In genomic region chr1:39636196-39636595, GRCm38 (mm10) we compare ENCODE assay signal across 18 mouse cellular contexts. TPM values are rescaled to one million over a fixed set of nuclear protein-coding genes. Genes with fewer than 3 reads are reported as not detected.
DNase-seq lines count a peak whose midpoint lies in the region; ATAC-seq and TF ChIP-seq lines count a peak whose summit lies in the region.
"Had no signal": no experiment of that assay in that cellular context is flagged by ENCODE, and none has a peak within 500 bp of the region (broad histone marks: within the 10 kb centered on the region; RNA-seq: fewer than 3 reads in every experiment).

No protein-coding gene starts in this region.

- no peak for ATAC-seq in midbrain, embryonic 14.5 days (ENCODE audit: low FRiP score, low TSS enrichment)

- no peak overlapping the region for H3K9ac ChIP-seq in heart, adult 2 months (ENCODE audit: low read depth, low read length)
- H3K9ac ChIP-seq in midbrain, embryonic 14.5 days (replicated peaks; ENCODE audit: low read length): no peak overlapping the region
- H3K9ac ChIP-seq: embryonic facial prominence, embryonic 12.5 days; forebrain, postnatal 0 days had no signal

- intact Hi-C loops in heart, adult 2 months (cut with DNase I): no loop called here

- no peak for TF ChIP-seq EP300 in heart, adult 2 months (IDR thresholded peaks at IDR 0.05; ENCODE audit: insufficient read depth, low read depth, low read length)

- WGBS in heart, adult 2 months: 29% methylated on average over 5 of the region's 5 CpGs
- WGBS in midbrain, embryonic 10.5 days: 24% methylated on average over 5 of the region's 5 CpGs
- 22% methylated on average over 5 of the region's 5 CpGs for WGBS in midbrain, embryonic 14.5 days

- no peaks in the 10 kb centered on the region; the same call in 1 of the 2 replicates for H3K27me3 ChIP-seq in heart, adult 2 months (ENCODE audit: control insufficient read depth, insufficient read depth, low read length)
- no peaks in the 10 kb centered on the region for H3K27me3 ChIP-seq in midbrain, embryonic 10.5 days (ENCODE audit: low read depth, poor library complexity, severe bottlenecking)
- no peaks in the 10 kb centered on the region for H3K27me3 ChIP-seq in midbrain, embryonic 14.5 days (ENCODE audit: control insufficient read depth, insufficient read depth, low read length)
- H3K27me3 ChIP-seq: embryonic facial prominence, embryonic 12.5 days; hindbrain, embryonic 13.5 days had no signal

- H3K79me2 ChIP-seq in heart, adult 2 months (replicated peaks; ENCODE audit: control insufficient read depth, insufficient read depth, low read length): no peaks in the 10 kb centered on the region

- no peak overlapping the region for H3K4me2 ChIP-seq in midbrain, embryonic 14.5 days (ENCODE audit: low read length)
- H3K4me2 ChIP-seq: embryonic facial prominence, embryonic 12.5 days; hindbrain, embryonic 13.5 days had no signal

- H3K27ac ChIP-seq in heart, adult 2 months: no peak overlapping the region
- H3K27ac ChIP-seq in midbrain, embryonic 10.5 days (replicated peaks): peak overlapping the region; percentile 35; the same call in 1 of the 2 replicates
- no peak overlapping the region for H3K27ac ChIP-seq in midbrain, embryonic 14.5 days (replicated peaks; ENCODE audit: low read depth, low read length)
- H3K27ac ChIP-seq: embryonic facial prominence, embryonic 12.5 days; hindbrain, embryonic 13.5 days had no signal

- TF ChIP-seq POLR2A in heart, adult 2 months (IDR thresholded peaks at IDR 0.05; ENCODE audit: insufficient read depth, low read depth, low read length): no peak

- no peaks in the 10 kb centered on the region for H3K36me3 ChIP-seq in heart, adult 2 months (ENCODE audit: control insufficient read depth, insufficient read depth, low read length)
- no peaks in the 10 kb centered on the region for H3K36me3 ChIP-seq in midbrain, embryonic 10.5 days
- H3K36me3 ChIP-seq in midbrain, embryonic 14.5 days (ENCODE audit: control insufficient read depth, insufficient read depth, low read length): no peaks in the 10 kb centered on the region
- H3K36me3 ChIP-seq: embryonic facial prominence, embryonic 12.5 days; hindbrain, embryonic 13.5 days had no signal

- H3K4me1 ChIP-seq in heart, adult 2 months (ENCODE audit: control insufficient read depth, insufficient read depth, low read length): no peaks in the 10 kb centered on the region
- H3K4me1 ChIP-seq in midbrain, embryonic 10.5 days: peaks cover 16% of the 10 kb centered on the region
- peaks cover 6% of the 10 kb centered on the region; the same call in 1 of the 2 replicates for H3K4me1 ChIP-seq in midbrain, embryonic 14.5 days (ENCODE audit: control insufficient read depth, insufficient read depth, low read length)

- no peaks in the 10 kb centered on the region for H3K9me3 ChIP-seq in midbrain, embryonic 10.5 days (replicated peaks)
- no peaks in the 10 kb centered on the region for H3K9me3 ChIP-seq in midbrain, embryonic 14.5 days (ENCODE audit: control insufficient read depth, low read length)
- H3K9me3 ChIP-seq: embryonic facial prominence, embryonic 12.5 days; hindbrain, embryonic 13.5 days had no signal

- no peak overlapping the region for H3K4me3 ChIP-seq in heart, adult 2 months
- no peak overlapping the region for H3K4me3 ChIP-seq in midbrain, embryonic 10.5 days
- no peak overlapping the region for H3K4me3 ChIP-seq in midbrain, embryonic 14.5 days (replicated peaks; ENCODE audit: low read depth, low read length)
- H3K4me3 ChIP-seq: embryonic facial prominence, embryonic 12.5 days; hindbrain, embryonic 13.5 days had no signal

- peak; percentile 70 for DNase-seq in heart, adult 11 months
- no peak for DNase-seq in heart, adult 2 months
- no peak for DNase-seq in midbrain, embryonic 10.5 days (ENCODE audit: low spot score)
- no peak for DNase-seq in midbrain, embryonic 14.5 days
- DNase-seq in fibroblast of lung, adult 2 months (ENCODE audit: low read depth): peak; percentile 73
- no peak for DNase-seq in urinary bladder, postnatal 25 days (ENCODE audit: low spot score)
- DNase-seq in right cerebral cortex, postnatal 10 days (ENCODE audit: low spot score in 2 of 2): no peak
- DNase-seq: adrenal gland, adult 8-10 months; B cell, adult 2 months; cerebellum, adult 9-10 months; forebrain, postnatal 0 days; heart, adult 18-20 months; thymus, postnatal 25 days had no signal

- no peak for TF ChIP-seq CTCF in heart, adult 2 months (IDR thresholded peaks at IDR 0.05)

RNA-seq across cellular contexts. Expression of gene Creg2, which starts 15.1 kb away (rescaled TPM):
- total RNA-seq in heart, adult 2 months (2021): under 1 TPM in 1 of 2 experiments, not detected in 1; 0.05 TPM
- polyA plus RNA-seq in heart, adult 2 months (2012; rRNA removed): 0.06 TPM in 1 of 2 replicates, not detected in the other
- polyA plus RNA-seq in midbrain, embryonic 10.5 days (2016; fragmentation: Nextera tagmentation; extraction: Ambion mirVana): 0.57 and 0.76 TPM in 2 replicates
- polyA plus RNA-seq in midbrain, embryonic 14.5 days (2014; fragmentation: Nextera tagmentation; extraction: Ambion mirVana): 4.2 and 5.8 TPM in 2 replicates
- total RNA-seq: megakaryocyte-erythroid progenitor cell, adult 5-6 weeks had no signal
- polyA plus RNA-seq: kidney, embryonic 14.5 days; liver, embryonic 16.5 days had no signal

RNA-seq across cellular contexts. Expression of gene Rnf149, which starts 59.0 kb away (rescaled TPM):
- total RNA-seq in heart, adult 2 months (2021): 1 to 10 TPM; 7.0 to 8.5 TPM
- 3.6 and 5.7 TPM in 2 replicates for polyA plus RNA-seq in heart, adult 2 months (2012; rRNA removed)
- 21.6 and 24.3 TPM in 2 replicates for polyA plus RNA-seq in midbrain, embryonic 10.5 days (2016; fragmentation: Nextera tagmentation; extraction: Ambion mirVana)
- 21.5 and 25.7 TPM in 2 replicates for polyA plus RNA-seq in midbrain, embryonic 14.5 days (2014; fragmentation: Nextera tagmentation; extraction: Ambion mirVana)

Comparison
In these comparisons a context has a peak if more than half of its experiments do, and no peak if none do; other contexts are left out.
1. DNase-seq: peak in heart, adult 11 months (single experiment) and fibroblast of lung, adult 2 months (single experiment); none in heart, adult 2 months (0 of 2), midbrain, embryonic 10.5 days (single experiment), midbrain, embryonic 14.5 days (single experiment), urinary bladder, postnatal 25 days (single experiment) and right cerebral cortex, postnatal 10 days (0 of 2).